Mouse (Mus musculus) layer of hippocampus, postnatal 36 days (tissue): ENCODE results near the gene Gramd2. TPM values are rescaled to one million over a fixed set of nuclear protein-coding genes. Genes with fewer than 3 reads are reported as not detected.
A peak's percentile ranks its signal among the peaks of the same experiment; 100 is the strongest.

Experiments used
- DNase-seq, 2 experiments: peaks; one replicate each; pipeline ENCODE4 v3.0.0; 2022
- total RNA-seq, 2 experiments: library from RNA; stranded (reverse); gene quantifications; 2 replicates each; pipeline ENCODE4 v1.2.3; 2021

Gramd2 gene
- total RNA-seq, 2 experiments from 2014 or later, result 5.0 to 6.9 TPM

DNA sequence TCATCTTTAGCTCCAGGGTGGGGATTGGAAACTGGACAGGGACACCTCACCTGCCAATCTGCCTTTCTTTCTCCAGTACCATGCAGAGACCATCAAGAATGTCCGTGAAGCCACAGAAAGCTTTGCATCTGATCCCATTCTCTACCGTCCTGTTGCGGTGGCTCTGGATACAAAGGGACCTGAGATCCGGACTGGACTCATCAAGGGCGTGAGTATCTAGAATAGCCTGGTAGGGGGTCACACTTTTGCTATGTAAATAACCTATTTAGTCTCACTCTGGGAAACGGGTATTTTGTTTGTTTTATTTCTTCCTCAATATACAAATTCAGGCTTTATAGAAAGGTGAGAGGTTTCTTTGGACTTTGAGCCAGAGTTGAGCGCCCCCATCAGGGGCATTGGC, 11.5 kb upstream of the Gramd2 start:
- DNase-seq, result no peak

DNA sequence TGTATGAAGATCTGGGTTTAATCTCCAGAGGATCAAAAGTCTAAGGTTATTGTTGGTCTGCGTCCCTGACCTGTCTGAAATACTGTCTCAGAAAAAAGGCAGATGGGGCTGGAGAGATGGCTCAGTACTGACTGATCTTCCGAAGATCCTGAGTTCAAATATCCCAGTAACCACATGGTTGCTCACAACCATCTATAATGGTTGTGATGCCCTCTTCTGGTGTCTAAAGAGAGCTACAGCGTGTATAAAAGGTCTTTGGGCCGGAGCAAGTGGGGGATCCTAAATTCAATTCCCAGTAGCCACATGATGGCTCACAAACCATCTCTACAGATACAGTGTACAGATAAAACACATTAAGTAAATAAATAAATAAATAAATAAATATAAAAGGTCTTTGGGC, 10.8 kb upstream of the Gramd2 start:
- DNase-seq, result no peak

DNA sequence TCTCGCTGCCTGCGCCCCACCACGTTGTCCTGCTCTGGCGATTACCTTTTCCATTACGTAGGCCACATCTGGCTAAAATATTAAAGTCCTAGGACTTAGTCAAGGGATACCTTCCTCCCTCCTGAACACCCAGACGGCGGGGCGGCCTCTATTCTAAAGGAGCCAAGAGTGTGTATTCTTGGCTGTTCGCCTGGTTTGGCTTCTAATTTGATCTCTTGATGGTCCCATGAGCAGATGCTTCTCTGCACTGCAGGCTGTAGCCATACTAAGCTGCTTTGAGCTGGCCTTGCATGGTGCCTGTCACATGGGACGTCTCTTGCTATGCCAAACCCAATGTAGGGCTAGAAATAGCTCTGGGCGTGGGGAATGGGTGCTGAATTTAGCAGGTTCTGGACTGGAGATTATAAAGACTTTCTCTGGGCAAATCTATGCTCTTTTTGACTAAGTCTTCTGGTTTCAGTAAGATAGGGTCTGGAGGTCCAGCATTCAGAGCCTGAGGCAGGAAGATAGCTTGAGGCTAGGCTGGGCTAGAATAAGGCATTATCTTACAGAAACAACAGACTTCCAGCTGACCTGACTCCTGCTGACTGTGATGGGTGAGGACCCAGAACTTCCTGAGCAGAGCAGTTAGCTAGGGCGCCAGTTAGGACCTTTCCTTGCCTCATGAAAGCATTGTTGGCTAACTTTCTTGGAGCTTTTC, 7.6 kb upstream of the Gramd2 start:
- DNase-seq, result no peak

DNA sequence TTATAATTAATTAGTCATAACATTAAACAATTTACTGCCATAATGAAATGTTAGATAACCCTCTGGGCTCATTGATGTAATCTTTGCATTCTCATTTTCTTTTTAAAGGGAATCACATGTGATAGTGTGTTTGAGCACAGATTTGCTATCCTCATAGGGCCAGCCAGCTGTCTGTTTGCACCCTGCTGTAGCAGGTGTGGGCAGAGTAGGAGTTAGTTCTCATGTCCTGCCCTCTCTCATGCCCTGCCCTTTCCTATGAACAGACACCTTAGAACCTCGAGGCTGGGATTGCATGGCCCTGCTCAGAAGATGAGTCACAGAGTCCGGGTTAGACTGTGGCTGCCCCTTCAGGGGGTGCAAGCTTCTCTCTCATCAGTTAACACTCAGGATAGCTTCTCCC, 6.5 kb upstream of the Gramd2 start:
- DNase-seq, result no peak

DNA sequence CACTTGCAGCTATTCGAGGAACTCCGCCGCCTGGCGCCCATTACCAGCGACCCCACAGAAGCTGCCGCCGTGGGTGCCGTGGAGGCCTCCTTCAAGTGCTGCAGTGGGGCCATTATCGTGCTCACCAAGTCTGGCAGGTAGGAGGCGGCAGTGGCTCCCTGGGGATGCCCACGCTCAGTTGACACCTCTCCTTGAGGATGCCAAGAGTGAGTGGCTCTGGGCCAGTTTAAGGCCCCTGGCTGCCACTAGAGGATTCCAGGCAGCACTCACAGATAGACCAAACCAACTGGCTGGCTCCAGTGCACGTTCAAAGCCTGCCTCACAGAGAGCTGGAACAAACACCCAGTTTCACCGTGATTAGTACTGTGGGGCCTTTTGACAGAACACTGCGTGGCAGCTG, 4.3 kb upstream of the Gramd2 start:
- DNase-seq, result no peak

DNA sequence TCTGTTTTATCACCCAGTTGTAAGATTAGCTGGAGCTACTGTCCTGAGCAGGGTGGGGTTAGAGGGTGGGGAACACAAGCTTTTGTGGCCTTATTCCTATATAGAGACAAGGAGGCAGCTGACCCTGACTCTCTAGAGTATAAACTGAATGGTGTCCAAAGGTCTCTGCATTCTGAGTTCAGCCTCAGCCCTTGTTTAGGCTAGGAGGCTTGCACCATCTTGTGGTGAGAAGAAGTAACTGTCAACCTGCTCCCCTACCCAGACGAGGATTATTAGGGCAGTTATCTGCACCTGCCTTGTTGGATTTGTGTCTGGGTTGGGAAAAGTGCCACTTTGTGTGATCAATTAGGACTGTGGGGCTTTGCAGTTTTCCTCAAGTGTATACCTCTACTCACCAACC, 1.6 kb upstream of the Gramd2 start:
- no peak for DNase-seq

DNA sequence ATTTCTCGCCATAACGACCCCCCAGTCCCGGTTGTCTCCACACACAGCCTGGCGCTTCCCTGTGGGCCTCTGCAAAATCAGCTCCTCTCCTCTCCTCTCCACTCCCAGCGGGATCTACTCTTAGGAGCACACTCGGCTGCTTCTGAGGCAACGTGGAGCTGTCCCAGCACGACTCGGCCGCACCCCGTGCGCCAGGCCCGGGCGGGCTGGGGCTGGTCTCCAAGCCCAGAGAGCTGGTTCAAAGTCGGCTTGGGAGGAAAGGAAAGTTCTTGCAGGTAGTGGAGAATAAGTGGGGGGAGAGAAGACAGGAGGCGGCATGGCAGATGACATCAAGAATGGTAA, 561 bp downstream of the Gramd2 start:
- no peak for DNase-seq

DNA sequence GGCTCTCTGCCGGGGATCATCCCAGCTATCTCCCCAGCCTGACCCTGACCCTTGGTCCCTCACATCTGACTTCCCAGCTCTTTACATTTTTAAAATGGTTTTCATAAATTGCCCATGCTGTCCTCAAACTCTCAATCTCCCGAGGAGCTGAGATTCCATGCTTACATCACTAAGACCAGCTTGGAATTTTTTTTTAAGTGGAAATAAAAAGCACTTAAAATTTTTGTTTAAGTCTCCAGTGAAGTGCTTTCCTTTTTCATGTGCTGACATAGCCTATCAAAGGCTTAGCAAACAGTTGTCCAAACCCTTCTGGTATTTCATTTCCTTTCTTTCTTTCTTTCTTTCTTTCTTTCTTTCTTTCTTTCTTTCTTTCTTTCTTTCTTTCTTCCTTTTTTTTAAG, 4.1 kb downstream of the Gramd2 start:
- DNase-seq, result no peak

DNA sequence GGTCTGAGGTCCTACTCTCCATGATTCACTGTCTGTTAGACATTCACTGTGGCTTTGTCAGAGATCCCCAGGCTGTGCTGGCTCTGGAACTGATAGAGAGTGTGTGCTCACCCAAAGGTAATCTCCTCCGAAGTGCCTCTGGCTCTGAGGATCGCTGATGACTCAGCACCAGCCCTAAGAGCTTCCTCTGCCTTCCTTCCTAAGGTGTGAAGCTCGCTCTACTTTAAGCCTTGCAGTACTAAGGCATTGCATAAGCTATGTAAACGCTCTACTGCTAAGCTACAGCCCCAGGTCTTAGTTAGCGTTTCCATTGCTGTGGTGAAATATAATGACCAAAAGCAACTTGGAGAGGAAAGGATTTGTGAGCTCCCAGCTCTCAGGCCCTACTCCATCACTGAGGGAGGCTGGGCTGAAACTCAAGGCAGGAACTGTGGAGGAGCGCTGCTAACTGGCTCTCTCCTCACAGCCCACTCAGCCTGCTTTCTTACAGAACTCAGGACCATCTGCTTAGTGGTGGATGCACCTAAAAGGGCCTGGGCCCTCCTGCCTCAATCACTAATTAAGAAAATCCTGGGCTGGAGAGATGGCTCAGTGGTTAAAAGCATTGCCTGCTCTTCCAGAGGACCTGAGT, 7.6 kb downstream of the Gramd2 start:
- no peak for DNase-seq

DNA sequence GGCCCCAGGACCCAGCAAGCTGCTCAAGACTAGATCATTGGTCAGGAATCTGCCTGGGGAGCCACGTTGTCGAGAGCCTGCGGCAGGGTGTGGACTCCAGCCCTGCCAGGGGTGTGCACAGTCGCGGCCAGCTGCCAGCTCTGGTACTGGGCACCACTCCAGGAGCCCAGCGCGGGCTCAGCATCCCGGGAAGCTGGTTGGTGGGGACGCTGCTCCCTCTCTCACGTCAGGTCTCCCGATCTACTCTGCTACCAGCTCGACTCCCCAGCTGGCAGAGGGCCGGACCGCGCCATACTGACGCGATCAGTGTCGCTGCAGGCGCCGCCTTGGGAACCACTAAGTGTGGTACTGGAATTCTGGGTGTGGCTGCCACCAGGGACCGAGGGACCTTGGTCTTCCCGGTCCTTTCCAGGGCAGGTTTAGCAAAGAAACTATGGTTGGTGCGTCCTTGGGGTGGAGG, 11.7 kb downstream of the Gramd2 start:
- DNase-seq, result peak; percentile 82 to 83

DNA sequence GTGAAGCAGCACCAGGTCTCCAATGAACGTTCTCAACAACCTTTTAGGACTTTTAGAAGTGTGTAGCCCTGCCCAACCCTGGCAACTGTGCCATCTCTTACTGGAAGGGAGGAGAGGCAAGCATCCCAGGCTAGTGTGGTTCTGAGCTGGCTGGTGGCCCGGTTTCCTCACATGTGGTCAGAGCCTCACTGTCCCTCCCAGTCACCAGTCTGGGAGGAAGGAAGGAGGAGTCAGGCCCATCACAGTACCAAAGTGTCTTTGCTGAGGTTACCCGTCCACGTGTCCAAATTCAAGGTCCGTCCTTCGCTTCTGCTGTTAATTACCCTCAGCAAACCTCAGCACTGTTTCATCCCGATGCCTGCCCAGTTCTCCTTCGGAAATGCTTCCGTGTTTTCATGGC, 12.2 kb downstream of the Gramd2 start:
- DNase-seq, result peak in 1 of 2 experiments; percentile 45

DNA sequence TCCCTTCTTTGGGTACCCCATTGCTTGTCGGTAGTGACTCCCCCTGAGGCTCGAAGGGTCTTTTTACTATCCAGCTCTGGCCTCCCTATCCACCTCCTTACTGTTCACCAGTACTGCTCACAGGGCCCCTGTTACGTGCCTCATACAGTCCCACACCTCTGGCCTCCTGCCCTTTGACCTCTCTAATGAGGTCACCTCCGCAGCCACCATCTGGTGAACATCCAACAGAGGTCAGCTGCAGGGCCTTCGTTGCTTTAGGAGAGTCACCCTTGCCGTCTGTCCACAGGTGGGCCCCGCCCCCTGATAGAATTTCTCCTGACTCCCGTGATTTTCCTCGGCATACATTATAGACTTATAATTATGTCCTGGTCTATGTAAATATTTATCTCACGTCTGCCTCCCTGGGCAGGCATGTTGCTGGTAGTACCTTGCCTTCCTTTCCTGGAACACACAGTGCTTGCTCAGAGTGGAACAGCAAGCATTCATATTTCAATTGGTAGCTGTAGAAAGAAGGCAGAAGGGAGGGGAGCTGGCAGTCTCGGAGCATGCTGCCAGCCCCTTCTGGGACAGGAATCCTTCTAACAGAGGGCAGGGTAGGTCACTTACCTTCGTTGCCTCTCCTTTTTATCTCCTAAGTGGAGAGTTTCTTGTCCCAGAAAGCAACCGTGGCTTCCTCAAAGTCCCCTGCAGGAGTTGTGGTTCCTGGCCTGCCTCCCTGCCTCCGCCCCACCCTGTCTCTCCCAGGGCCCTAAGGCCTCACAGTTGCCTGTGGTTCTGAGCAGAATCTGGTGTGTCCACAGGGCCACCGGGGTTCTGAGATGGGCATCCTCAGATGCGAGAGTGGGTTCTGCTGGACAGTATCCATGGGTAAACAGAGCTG, 14.9 kb downstream of the Gramd2 start:
- no peak for DNase-seq

DNA sequence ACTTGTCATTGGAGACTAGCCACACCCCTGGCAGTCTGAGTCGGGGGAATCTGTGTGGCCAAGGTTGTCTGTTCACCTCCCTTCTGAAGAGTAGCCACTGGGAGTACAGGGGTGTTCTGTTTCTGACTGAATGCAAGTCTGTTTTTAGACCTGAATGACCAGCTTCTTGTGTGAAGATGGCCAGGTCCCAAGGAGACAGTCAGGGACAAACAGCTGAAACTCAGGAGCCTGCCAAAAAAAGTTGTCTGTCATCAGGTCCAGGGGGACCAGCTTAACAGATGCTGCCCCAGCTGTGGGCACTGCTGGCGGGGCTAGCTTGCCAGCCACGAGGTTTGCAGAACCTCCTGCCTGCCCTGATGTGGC, 15.5 kb downstream of the Gramd2 start:
- no peak for DNase-seq

DNA sequence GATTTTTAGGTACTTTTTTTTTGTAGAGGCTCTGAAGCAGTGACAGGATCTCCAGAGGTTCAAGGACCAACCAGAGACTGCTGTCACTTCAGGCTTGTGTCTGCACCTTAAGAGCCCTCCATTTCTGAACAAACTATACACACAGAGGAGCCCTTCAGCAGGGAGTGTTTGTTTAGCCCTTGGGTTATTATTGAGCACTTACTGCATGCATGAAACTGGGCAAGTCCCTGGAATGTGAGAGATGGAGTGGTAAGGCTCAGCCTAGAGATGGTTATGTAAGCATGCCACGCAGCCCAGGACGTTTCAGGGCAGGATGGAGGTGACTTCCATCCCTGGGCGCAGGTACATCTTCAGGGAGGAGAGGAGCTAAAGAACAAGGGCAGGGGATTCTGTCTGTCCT, 16.4 kb downstream of the Gramd2 start:
- DNase-seq, result no peak

DNA sequence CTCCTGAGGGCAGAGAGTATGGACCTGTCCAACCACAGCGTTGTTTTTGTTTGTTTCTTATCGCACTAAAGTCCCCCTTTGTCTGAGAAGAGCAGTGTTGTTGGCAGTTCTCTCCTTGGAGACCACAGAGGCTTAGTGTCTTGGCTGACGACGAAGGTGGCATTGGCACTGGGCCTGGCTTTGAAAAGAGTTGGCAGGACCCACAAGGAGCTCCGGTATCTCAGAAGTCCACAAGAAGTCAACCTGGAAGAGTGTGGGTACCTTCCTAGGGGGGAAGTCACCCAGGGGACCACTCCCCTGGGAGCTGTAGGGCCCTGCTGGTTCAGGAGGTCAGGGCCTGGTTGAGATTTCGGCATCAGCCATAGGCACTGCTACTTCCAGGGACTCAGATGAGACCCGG, 21.1 kb downstream of the Gramd2 start:
- DNase-seq, result no peak

DNA sequence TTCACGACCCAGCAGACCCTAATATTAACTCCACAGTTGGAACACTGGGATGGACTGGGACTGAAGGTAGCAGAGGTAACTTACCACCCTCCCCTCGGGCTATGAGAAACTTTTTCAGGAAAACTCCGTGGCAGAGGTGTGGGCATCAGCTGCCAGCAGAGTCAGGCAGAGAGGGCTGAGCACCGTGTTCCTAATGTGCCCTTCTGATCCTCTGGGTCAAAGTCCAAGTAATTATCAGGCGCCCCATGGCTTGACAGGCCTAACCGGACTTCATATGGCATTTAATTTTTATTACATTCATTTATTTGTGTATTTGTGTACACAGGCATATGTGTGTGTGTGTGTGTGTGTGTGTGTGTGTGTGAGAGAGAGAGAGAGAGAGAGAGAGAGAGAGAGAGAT, 23.2 kb downstream of the Gramd2 start:
- DNase-seq, result no peak

DNA sequence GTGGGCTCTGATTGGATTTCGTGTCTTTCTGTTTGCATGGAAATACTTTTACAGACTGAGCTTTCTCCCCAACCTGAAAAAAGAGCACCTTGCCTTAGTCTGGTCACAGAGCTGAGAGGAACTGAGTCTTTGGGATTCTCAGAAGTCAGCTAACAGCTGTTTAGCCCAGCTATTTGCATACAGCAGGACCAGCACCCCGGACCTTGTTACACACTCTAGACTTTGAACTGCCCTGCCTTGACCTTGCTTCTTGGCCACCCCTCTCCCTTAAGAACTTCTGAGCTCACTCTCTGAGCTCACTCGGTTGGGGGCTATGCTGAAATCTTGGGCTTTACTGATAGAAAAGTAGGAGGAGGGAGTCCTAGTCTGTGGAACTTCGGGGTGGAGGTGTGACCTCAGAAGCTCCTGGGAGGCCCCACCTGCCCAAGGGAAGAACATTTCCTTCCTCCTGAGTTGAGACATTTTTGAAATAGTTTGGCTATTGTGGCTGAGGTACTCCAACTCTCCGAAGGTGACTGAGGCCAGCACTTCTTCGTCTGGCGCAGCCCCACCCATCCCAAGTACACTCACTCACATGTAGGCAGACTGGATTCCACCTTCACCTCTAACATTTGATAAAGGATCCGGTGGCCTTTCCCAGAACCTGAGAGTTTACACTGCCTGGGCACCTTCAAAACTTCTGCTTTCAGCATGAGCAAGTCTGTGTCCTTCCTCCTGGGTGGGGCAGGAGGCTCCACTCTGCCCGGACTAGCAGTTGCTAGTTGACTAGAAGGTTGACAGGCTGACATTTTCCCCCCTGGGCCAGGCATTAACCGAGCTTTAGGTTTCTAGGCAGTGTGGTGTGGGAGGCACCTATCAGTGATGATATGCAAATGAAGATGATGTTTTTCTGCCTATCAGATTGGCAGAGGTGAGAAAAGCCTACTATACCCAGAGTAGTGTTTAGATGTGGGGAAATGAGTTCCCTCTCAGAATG, 27.2 kb downstream of the Gramd2 start:
- DNase-seq, result no peak

DNA sequence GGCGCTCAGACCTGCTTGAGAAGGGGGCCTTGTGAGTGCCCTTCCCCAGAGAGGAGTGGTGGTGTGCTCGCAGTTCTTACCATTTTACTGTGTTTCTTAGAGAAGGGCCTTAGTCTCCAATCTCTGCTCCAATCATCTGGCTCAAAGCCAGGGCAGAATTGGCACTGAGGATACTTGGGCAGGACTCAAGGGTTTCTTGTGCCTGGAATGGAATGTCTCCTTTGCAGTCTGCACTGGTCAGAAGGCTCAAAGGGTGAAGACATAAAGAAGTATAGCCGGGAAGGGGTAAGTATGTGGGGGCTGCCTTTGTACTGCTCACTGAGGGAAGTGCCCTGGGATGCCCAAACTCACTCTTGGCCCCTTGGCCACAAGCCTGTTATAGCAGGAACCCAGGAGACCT, 29.3 kb downstream of the Gramd2 start:
- no peak for DNase-seq

DNA sequence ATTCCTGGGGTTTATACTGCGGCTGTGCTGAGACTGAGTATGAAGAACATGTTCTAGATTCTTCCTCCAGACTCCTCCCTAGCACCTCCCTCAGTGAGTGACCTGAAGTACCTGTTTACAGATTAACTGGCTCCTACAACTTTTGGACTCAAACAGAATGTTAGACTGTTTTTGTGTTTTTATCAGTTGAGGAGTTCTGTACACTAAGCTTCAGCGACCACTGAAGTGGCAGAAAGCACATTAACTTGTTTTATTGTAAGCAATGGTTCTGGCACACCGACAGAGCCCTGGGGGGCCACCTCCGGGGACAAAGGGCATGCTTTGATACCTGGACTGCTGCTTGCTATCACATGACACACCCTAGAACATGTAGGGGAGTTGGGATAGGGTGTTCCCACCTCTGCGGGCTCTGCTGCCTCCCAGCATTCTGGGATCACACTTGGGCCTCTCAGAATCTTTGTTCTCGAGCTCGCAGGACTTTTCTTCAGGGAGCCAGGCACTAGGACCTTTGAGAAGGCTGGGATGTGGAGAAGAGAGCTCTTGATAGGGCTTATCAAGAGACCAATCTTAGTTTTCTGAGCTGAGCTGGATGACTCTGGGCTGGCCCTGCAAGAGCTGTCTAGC, 36.4 kb downstream of the Gramd2 start:
- DNase-seq, result no peak

DNA sequence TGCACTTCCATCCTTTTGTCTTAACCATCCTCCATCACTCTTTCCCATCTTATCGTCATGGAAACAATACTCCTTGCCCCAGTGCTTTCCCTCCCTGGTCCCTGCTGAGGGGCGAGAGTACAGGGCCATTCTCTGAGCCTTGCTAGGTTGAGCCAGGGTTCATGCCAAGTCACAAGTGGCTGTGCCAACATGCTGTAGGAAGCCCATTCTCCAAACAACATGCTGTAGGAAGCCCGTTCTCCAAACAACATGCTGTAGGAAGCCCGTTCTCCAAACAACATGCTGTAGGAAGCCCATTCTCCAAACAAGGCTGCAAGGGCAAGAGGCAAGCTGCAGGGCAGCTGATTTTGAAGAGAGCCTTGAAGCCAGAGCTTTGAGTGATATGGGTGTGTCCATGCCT, 38.3 kb downstream of the Gramd2 start:
- DNase-seq, result no peak

DNA sequence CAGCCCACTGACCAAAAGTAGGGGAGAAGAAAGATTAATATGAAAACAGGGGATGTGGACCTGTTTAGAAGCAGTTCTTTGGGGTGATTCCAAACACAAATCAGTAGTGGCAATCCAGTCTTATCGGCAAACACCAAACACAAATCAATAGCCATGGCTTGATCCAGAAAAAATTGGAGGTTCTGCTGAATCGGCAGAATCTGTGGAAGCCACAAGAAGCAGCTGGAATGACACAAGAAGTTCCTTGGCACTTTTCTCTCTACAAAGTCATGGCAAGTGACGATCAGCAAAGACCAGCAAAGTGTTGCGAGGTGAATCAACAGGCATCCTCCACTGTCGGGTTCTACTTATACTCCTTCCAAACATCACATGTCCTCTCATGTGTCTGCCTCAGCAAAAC, 41.2 kb downstream of the Gramd2 start:
- DNase-seq, result no peak

DNA sequence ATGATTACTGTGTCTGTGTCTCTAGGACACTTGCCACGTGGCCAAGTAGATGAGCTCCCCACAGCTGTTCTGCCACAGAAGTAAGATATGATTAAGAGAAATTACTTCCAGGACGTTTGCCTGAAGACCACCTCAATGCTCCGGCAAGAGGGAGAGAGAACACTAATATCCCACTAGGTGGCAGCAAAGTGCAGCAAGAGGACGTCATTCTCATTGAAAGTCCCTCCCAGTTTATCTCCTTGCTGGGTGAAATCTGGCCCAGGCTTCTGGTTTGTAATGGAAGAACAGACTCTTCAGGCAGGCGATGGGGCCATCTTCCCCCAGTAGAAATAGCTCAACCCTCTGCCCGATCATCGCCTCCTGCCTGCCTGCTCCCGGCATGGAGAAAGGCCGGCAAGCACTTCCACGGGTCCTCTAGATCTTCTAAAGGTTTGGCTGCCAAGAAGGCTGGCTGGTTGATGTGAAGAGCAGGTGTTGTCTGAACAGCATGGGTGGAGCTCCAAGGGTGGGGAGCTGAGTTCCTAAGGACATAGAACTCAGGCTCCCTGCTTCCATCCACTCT, 43.2 kb downstream of the Gramd2 start:
- peak; percentile 52 to 74 for DNase-seq
